Mouse (Mus musculus): ENCODE data around the gene Zfp352. TPM values are rescaled to one million over a fixed set of nuclear protein-coding genes. Genes with fewer than 3 reads are reported as not detected.
"Not testable (repeated sequence)": the region's sequence is repeated elsewhere in the genome, so short reads cannot be mapped to it uniquely, and the experiment has no call there.

Zfp352 gene
- polyA plus RNA-seq (2015; fragmentation: Nextera tagmentation; extraction: Ambion mirVana) = not detected in 2 replicates

GRCm38 (mm10) chr4:90218520-90218919 is at the start of gene Zfp352:
Zfp352 (plus strand) TSS chr4:90218820.
- ATAC-seq (replicated peaks; ENCODE audit: extremely low read depth, insufficient read depth, low FRiP score) = no peak
- Histone ChIP-seq H3K4me3 (ENCODE audit: low read length) (no peak within 1 kb of the TSS), H3K4me1 (ENCODE audit: control insufficient read depth, insufficient read depth, low read length) (no peaks in the 10 kb centered on the region), H3K27ac (ENCODE audit: low read length) (no peak within 1 kb of the TSS), H3K9ac (ENCODE audit: low read length) (no peak within 1 kb of the TSS), H3K4me2 (ENCODE audit: low read depth, low read length) (no peak within 1 kb of the TSS), H3K27me3 (ENCODE audit: control insufficient read depth, insufficient read depth, low read length) (no peaks in the 10 kb centered on the region), H3K9me3 (replicated peaks; ENCODE audit: control insufficient read depth, low read length) (no peaks in the 10 kb centered on the region), H3K36me3 (ENCODE audit: control insufficient read depth, insufficient read depth) (no peaks in the 10 kb centered on the region)
- 85% methylated on average over 2 of the region's 2 CpGs for WGBS

GRCm38 (mm10) chr4:90170890-90171483 is 47.6 kb upstream of the Zfp352 start:
- 67% methylated on average over 3 of the region's 3 CpGs for WGBS
- no peaks in the 10 kb centered on the region for H3K4me1 ChIP-seq (ENCODE audit: control insufficient read depth, insufficient read depth, low read length)

GRCm38 (mm10) chr4:90174036-90174435 is 44.6 kb upstream of the Zfp352 start:
- H3K36me3 ChIP-seq (ENCODE audit: control insufficient read depth, insufficient read depth) = no peaks in the 10 kb centered on the region
- no peaks in the 10 kb centered on the region for H3K9me3 ChIP-seq (replicated peaks; ENCODE audit: control insufficient read depth, low read length)
- no peak overlapping the region for H3K4me3 ChIP-seq (ENCODE audit: low read length)
- no peaks in the 10 kb centered on the region for H3K4me1 ChIP-seq (ENCODE audit: control insufficient read depth, insufficient read depth, low read length)
- H3K9ac ChIP-seq (ENCODE audit: low read length) = no peak overlapping the region
- H3K27me3 ChIP-seq (ENCODE audit: control insufficient read depth, insufficient read depth, low read length) = no peaks in the 10 kb centered on the region
- WGBS = 67% methylated on average over 1 of the region's 1 CpGs
- H3K27ac ChIP-seq (ENCODE audit: low read length) = no peak overlapping the region
- no peak overlapping the region for H3K4me2 ChIP-seq (ENCODE audit: low read depth, low read length)
- no peak for ATAC-seq (replicated peaks; ENCODE audit: extremely low read depth, insufficient read depth, low FRiP score)

More at GRCm38 (mm10) chr4:90170890-90171483, 47.6 kb upstream of the Zfp352 start:
- H3K4me2 ChIP-seq (ENCODE audit: low read depth, low read length) = no peak overlapping the region
- H3K4me3 ChIP-seq (ENCODE audit: low read length) = no peak overlapping the region
- H3K27ac ChIP-seq (ENCODE audit: low read length) = no peak overlapping the region
- no peaks in the 10 kb centered on the region for H3K27me3 ChIP-seq (ENCODE audit: control insufficient read depth, insufficient read depth, low read length)
- no peak overlapping the region for H3K9ac ChIP-seq (ENCODE audit: low read length)
- no peak for ATAC-seq (replicated peaks; ENCODE audit: extremely low read depth, insufficient read depth, low FRiP score)
- H3K36me3 ChIP-seq (ENCODE audit: control insufficient read depth, insufficient read depth) = no peaks in the 10 kb centered on the region
- H3K9me3 ChIP-seq (replicated peaks; ENCODE audit: control insufficient read depth, low read length) = no peaks in the 10 kb centered on the region

- H3K4me3 ChIP-seq (ENCODE audit: low read length) = no peak overlapping the region
- no peaks in the 10 kb centered on the region for H3K4me1 ChIP-seq (ENCODE audit: control insufficient read depth, insufficient read depth, low read length)
- 63% methylated on average over 5 of the region's 5 CpGs for WGBS
- H3K4me2 ChIP-seq (ENCODE audit: low read depth, low read length) = no peak overlapping the region
- no peak overlapping the region for H3K9ac ChIP-seq (ENCODE audit: low read length)
- no peak overlapping the region for H3K27ac ChIP-seq (ENCODE audit: low read length)
- H3K36me3 ChIP-seq (ENCODE audit: control insufficient read depth, insufficient read depth) = no peaks in the 10 kb centered on the region
- no peaks in the 10 kb centered on the region for H3K27me3 ChIP-seq (ENCODE audit: control insufficient read depth, insufficient read depth, low read length)
- no peak for ATAC-seq (replicated peaks; ENCODE audit: extremely low read depth, insufficient read depth, low FRiP score)
- no peaks in the 10 kb centered on the region for H3K9me3 ChIP-seq (replicated peaks; ENCODE audit: control insufficient read depth, low read length)
These were observed 15.2 kb upstream of the Zfp352 start for GRCm38 (mm10) chr4:90203421-90203820.

GRCm38 (mm10) chr4:90211475-90211874 is 7.1 kb upstream of the Zfp352 start:
- H3K9me3 ChIP-seq (replicated peaks; ENCODE audit: control insufficient read depth, low read length) = no peaks in the 10 kb centered on the region
- no peak overlapping the region for H3K9ac ChIP-seq (ENCODE audit: low read length)
- 67% methylated on average over 1 of the region's 1 CpGs for WGBS
- H3K4me1 ChIP-seq (ENCODE audit: control insufficient read depth, insufficient read depth, low read length) = no peaks in the 10 kb centered on the region
- H3K4me2 ChIP-seq (ENCODE audit: low read depth, low read length) = no peak overlapping the region
- no peaks in the 10 kb centered on the region for H3K27me3 ChIP-seq (ENCODE audit: control insufficient read depth, insufficient read depth, low read length)
- H3K36me3 ChIP-seq (ENCODE audit: control insufficient read depth, insufficient read depth) = no peaks in the 10 kb centered on the region
- H3K27ac ChIP-seq (ENCODE audit: low read length) = no peak overlapping the region
- no peak overlapping the region for H3K4me3 ChIP-seq (ENCODE audit: low read length)
- no peak for ATAC-seq (replicated peaks; ENCODE audit: extremely low read depth, insufficient read depth, low FRiP score)

GRCm38 (mm10) chr4:90212076-90212475 is 6.5 kb upstream of the Zfp352 start:
- Histone ChIP-seq H3K4me2 (ENCODE audit: low read depth, low read length) (no peak overlapping the region), H3K9me3 (replicated peaks; ENCODE audit: control insufficient read depth, low read length) (no peaks in the 10 kb centered on the region), H3K36me3 (ENCODE audit: control insufficient read depth, insufficient read depth) (no peaks in the 10 kb centered on the region), H3K27me3 (ENCODE audit: control insufficient read depth, insufficient read depth, low read length) (no peaks in the 10 kb centered on the region), H3K4me1 (ENCODE audit: control insufficient read depth, insufficient read depth, low read length) (no peaks in the 10 kb centered on the region), H3K9ac (ENCODE audit: low read length) (no peak overlapping the region), H3K27ac (ENCODE audit: low read length) (no peak overlapping the region), H3K4me3 (ENCODE audit: low read length) (no peak overlapping the region)
- WGBS = 64% methylated on average over 3 of the region's 3 CpGs
- no peak for ATAC-seq (replicated peaks; ENCODE audit: extremely low read depth, insufficient read depth, low FRiP score)

- H3K4me3 ChIP-seq (ENCODE audit: low read length); H3K9ac ChIP-seq (ENCODE audit: low read length); H3K9me3 ChIP-seq (replicated peaks; ENCODE audit: control insufficient read depth, low read length); H3K4me1 ChIP-seq (ENCODE audit: control insufficient read depth, insufficient read depth, low read length); ATAC-seq (replicated peaks; ENCODE audit: extremely low read depth, insufficient read depth, low FRiP score); H3K27me3 ChIP-seq (ENCODE audit: control insufficient read depth, insufficient read depth, low read length); H3K36me3 ChIP-seq (ENCODE audit: control insufficient read depth, insufficient read depth); H3K27ac ChIP-seq (ENCODE audit: low read length); H3K4me2 ChIP-seq (ENCODE audit: low read depth, low read length): not testable (repeated sequence)
- 84% methylated on average over 5 of the region's 5 CpGs for WGBS
These were observed 17.0 kb downstream of the Zfp352 start for GRCm38 (mm10) chr4:90235646-90236045.

- H3K4me1 ChIP-seq (ENCODE audit: control insufficient read depth, insufficient read depth, low read length) = no peaks in the 10 kb centered on the region
- no peaks in the 10 kb centered on the region for H3K27me3 ChIP-seq (ENCODE audit: control insufficient read depth, insufficient read depth, low read length)
- no peak overlapping the region for H3K9ac ChIP-seq (ENCODE audit: low read length)
- ATAC-seq (replicated peaks; ENCODE audit: extremely low read depth, insufficient read depth, low FRiP score) = no peak
- H3K4me2 ChIP-seq (ENCODE audit: low read depth, low read length) = no peak overlapping the region
- H3K36me3 ChIP-seq (ENCODE audit: control insufficient read depth, insufficient read depth) = no peaks in the 10 kb centered on the region
- H3K9me3 ChIP-seq (replicated peaks; ENCODE audit: control insufficient read depth, low read length) = peaks cover 8% of the 10 kb centered on the region
- no peak overlapping the region for H3K27ac ChIP-seq (ENCODE audit: low read length)
- no peak overlapping the region for H3K4me3 ChIP-seq (ENCODE audit: low read length)
These were observed 51.2 kb downstream of the Zfp352 start for GRCm38 (mm10) chr4:90269781-90270180.

All from heart, embryonic 16.5 days (tissue).